Mouse (Mus musculus): ENCODE measurements around the gene Npsr1. TPM values are rescaled to one million over a fixed set of nuclear protein-coding genes. Genes with fewer than 3 reads are reported as not detected.

Npsr1 gene
- polyA plus RNA-seq (2017; shearing (Covaris generic)), result under 1 TPM in 1 of 2 experiments, not detected in 1; 0.48 TPM

DNA sequence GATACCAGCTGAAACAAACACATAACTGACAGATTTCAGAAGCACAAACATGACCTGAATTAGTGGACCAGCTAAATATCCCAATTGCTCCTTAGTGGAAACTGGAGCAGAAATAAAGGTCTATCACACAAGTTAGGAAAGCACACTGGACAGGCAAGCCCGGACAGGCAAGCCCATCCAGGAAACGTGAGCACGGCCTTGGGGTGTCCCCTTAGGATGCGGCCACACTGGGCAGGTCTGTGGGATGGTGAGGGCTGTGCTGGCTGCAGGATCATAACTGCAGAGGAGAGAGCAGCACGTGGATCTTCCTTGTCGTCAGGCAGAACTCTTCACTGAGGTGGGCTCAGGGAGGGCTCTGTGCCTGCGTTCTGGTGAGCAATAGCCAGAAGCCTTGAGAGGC, at the start of gene Npsr1:
Gene Npsr1, plus strand, starts transcription at position 301 of the 400 bp plus-strand sequence.
- no peak for ATAC-seq

DNA sequence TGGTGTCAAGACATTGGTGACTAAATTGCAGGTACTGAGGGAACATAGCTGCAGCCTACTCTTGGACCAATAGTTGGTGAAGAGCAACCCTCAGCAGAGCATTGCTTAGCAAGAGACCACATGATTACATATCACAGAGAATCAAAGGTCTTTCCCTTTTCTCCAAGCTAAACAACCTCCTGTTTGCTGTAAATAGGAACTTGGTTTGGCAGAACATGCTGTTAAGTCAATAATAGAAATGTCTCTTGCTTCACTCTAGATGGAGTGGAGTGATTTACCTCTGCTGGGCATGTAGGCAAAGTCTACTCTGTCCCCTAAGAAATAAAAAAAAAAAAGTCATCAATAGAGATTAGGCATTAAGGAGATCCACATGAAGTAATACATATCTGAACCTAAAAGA, 46.3 kb upstream of the Npsr1 start:
- no peak for ATAC-seq

DNA sequence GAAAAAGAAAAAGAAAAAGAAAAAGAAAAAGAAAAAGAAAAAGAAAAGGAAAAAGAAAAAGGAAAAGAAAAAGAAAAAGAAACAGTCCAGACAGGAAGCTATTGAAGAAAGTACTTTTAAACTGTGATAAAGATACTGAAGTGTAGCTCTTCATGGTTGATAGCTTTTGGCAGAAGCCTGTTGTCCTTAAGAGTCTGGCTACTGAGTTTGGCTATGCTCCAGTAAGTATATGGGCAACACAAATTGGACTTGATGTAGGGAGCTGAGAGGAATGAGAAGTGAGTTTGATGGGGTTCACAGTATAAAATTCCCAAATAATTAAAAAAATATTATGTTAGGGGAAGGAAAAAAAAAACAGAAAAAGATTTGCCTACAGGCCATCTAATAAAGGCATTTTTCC, 34.5 kb upstream of the Npsr1 start:
- no peak for ATAC-seq

DNA sequence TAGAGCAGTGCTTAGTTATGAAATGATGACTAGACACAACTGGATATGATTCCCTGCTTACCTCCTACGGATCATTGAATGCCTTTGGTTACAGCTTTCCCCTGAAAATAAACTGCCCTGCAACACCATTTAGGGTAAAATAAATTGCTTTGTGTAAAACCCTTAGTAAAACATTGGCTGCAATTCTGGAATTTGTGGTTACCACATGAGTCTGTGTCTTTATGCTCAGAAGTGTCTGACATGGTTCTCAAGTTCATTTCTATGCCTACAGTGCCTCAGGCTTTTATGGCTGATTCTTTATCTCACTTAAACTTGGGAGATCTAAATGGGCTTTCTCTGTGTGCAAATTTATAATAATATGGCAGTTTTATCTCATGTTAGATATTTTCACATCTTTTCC, 26.1 kb upstream of the Npsr1 start:
- ATAC-seq, result no peak

DNA sequence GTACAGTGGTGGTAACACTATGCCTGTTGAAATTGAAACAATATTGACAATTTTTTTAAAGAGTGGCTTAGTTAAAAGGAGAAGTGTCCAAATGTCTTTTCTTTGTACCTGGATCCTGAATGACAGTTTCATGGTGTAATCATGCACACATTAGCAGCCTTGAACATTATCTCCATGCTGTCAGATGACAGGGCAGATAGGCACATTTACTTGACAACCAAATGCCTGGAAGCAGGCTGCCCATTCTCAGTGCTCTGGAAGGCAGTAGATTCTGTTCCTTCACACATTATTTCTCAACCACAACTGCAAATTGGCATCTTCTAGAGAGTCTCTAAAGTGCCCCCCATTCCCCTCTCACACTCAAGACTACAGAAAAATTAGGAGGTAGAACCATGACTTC, 20.2 kb upstream of the Npsr1 start:
- no peak for ATAC-seq

DNA sequence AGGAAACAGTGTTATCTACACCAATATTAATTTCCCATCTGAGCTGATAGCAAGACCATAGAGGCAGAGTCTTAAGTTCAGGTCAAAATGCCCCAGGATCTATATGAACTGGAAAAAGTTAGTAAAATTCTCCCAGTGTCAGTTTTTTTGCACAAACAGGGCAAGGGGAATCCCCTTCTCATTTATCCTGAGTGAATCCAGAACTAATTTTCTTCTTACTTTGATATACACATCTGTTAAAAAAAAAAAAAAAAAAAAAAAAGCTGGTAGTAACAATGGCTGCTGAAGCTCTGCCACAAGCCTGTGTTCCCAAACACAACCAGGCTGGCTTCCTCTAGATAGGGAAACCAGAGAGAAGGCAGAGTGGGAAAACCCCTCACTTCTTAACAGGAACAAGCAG, 5.9 kb upstream of the Npsr1 start:
- no peak for ATAC-seq

DNA sequence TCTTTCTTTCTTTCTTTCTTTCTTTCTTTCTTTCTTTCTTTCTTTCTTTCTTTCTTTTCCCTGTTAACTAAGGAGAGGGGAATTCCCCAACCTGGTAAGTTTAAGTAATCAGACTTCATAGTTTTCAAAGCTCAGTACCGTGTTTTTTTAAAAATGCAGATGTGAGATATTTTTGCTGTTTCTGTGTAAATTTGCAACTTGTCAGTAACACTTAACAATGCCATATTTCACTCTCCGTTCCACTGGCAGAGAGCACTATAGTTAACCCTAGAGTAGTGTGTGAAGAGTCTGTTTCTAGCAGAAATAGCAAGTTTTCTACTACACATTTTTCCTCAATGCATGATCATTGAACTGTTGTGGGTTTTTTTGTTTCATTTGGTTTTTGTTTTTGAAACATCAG, 730 bp downstream of the Npsr1 start:
- ATAC-seq, result no peak

DNA sequence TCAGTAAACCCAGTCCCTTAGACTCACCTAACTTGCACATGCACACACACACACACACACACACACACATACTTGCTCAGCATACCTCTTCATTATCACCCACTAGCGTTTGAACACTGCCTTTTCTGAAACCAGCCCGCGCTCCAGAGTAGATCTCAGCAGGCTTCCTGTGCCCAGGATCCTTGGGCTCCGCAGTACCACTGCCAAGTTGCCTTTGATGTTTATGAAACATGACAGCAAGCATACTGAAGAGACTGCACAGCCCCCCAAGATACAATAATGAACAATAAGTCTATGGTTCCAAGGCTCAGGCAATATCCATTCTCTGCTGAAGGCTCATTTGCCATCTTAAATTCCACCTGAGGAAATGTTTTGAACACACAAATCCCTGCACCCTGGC, 1.8 kb downstream of the Npsr1 start:
- ATAC-seq, result no peak

DNA sequence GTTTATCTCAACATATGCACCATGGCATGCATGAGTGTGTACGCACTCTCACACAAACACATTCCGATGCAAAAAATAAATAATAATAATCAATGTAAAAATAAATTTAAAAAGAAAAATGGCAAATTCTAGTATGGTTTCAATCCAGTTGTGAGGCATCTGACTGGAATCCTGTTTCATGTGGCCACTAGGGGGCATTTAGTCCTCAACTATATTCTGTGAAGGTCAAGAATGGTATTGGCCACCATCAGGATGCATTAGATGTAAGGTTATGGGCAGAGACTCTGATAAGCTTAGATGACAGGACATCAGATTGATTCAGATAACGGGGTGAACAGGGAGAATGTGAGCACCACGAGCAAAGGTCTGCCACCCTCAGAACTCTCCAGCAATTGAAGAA, 21.6 kb downstream of the Npsr1 start:
- ATAC-seq, result no peak

DNA sequence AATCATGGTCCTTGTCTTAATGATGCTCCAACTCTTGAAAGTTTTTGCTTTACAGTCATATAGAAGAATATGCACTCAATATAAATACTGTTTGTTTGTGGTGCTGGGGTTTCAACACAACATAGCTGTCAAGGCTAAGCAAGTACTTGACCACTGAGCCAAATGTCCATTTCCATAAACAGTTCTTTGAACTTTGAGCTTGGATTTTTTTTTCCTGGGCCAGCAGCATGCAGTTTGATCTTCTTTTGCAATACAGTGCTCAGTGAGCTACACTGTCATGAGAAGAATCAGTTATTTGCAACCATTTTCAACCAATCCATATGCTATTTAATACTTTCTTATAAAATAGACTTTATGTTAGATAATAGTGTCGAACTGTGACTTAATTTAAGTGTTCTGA, 35.3 kb downstream of the Npsr1 start:
- no peak for ATAC-seq

DNA sequence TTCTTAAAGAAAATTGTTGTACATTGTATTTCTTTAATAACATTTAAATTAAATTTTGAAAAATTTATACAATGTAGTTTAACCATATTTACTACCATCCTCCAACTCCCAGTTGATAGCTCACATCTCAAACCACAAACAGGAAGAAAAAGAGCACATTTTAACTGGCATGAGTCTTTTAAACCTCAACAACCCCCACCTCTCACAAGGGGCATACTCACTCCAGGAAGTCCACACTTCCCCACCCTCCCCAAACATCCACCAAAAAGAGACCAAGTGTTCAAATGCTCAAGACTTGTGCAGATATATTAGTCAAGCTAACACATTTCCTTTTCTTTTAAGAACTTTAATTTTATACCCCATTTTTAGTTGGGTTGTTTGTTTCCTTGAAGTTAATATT, 38.6 kb downstream of the Npsr1 start:
- ATAC-seq, result no peak

DNA sequence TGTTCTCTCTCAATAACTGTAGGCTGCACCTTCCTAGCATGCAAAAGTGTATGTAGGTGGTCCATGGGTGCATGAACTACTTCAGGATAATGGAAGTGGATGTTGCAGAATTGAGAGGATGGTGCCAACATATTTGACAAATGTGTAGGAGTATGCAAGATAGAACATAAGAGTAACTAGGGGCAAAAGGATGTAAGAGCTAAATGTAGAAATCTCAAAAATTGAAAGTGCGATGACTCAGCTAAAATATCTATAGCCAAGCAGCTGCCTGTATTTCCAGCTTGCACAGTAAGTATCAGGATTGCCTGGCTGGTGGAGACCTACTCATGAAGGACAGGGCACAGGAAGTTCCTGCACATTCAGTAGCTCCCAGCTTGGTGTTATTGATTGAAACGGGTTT, 46.5 kb downstream of the Npsr1 start:
- no peak for ATAC-seq

DNA sequence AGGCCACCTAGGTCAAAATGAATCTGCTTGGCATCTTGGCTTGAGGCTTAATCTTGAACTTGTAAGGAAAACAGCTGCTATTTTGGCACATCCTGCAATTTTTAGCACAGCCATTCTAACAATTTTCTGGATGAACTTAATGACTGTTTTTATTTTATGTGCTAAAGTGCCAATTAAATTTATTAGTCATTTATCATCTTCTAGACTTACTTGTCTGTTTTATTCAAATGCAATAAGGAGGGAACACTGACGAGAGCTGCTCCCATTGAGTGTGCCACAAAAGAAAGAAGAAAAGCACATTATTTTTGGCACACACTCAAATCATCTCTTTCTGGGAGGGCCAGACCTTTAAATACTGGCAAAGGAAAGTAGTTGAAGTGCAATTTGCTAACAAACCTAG, 59.4 kb downstream of the Npsr1 start:
- no peak for ATAC-seq

DNA sequence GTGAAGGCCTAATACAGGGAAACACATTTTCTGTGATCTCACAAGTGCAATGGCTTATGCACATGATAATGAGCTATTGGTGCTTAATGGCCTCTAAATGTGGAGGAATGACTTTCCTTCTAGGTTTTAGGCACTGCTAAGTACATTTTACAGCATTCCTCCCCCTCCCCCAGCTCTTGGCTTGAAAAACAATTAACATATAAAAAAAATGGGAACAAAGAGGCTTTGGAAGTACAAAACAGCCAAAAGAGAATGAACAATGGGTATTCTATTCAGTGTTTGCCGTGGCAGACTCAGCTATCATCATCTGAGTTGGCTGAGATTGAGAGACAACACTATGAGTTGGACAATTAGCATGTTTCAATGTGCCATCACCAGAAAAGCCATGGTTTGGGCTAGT, 62.6 kb downstream of the Npsr1 start:
- ATAC-seq, result no peak

DNA sequence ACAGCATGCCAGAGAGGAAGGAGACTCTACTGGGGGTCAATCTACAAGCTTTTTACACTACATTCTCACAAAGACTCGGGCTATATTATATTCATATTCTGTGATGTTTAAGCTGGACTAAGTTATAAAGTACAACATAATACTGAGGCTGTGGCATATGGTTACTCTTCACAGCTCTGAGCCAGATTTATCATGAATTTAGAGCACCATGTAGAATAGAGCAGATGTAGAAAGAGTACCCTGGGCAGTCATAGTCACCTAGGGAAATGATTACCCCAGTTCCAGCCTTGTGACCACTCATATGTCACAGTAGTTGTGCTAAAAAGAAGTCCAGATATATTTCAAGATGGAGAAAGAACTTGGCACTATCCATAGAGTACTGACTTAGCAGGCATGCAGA, 70.7 kb downstream of the Npsr1 start:
- ATAC-seq, result no peak

DNA sequence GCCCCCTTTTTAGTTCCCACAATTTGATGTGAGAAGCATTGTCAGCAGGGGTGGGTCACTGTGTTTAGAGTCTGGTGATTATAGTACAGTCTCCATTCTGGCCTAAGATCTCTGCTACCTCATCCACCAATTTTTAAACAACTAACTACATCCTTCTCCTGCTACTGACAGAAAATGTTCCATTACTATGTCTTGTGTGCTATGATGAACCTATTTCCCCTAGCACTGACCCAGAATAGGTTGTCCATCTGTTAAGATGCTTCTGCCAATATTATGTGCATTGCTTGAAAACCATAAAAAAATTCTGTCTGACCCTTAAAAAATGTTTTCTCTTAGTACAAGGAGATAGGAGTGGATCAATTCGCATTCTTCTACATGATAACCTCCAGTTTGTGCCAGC, 72.9 kb downstream of the Npsr1 start:
- ATAC-seq, result no peak

DNA sequence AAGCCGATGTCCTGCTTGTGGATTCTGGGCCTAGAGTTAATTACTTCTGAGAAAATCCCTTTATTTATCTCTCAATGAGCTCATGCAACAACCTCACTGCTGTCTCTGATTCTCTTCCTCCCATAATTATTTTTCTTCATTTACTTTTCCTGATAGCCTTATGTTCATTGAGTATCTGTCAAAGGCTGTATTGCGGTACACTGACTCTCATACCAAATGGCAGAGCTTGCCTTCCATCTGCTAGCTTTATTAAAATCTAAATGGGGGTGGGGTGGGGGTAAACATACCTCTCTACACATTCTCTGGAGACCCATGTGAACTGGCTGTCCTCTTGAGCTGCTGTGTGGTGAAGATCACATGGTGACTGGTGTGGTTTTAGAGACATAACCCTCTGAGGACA, 80.9 kb downstream of the Npsr1 start:
- ATAC-seq, result no peak

DNA sequence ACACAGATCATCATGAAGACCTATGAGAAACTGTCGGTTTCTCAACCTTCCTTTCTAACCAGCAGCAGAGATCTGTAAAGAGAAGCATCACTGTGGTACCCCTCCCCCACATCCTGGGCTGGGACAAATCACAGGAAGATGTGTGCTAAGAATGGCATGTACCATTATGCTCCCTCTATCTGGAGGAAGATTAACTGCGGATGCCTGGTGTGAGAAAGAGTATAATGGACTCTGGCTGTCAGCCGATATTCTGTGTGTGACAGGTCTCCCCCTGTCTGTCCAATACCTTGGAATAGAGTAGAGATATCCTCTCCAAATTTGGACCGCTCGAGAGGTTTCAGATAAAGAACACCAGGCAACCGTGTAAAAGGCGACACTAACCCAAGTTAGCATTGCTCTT, 83.1 kb downstream of the Npsr1 start:
- ATAC-seq, result no peak

DNA sequence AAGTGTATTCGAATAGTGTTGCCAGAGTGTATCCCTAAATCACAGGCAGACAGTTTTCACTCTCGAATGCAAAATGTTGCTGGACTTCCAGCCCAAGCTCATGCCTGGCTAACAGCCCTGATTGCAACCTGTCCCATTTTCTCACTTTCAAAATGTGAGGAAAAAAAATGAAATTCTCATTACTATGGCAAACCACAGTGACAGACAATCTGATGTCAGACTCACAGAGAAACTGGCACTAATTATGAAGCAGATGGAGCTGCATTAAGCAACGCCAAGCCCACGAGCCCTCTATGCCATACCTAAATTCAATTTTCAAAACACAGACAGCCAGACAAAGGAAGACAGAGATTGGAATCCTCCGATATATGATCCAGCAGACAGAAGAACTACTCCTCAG, 88.5 kb downstream of the Npsr1 start:
- ATAC-seq, result no peak

DNA sequence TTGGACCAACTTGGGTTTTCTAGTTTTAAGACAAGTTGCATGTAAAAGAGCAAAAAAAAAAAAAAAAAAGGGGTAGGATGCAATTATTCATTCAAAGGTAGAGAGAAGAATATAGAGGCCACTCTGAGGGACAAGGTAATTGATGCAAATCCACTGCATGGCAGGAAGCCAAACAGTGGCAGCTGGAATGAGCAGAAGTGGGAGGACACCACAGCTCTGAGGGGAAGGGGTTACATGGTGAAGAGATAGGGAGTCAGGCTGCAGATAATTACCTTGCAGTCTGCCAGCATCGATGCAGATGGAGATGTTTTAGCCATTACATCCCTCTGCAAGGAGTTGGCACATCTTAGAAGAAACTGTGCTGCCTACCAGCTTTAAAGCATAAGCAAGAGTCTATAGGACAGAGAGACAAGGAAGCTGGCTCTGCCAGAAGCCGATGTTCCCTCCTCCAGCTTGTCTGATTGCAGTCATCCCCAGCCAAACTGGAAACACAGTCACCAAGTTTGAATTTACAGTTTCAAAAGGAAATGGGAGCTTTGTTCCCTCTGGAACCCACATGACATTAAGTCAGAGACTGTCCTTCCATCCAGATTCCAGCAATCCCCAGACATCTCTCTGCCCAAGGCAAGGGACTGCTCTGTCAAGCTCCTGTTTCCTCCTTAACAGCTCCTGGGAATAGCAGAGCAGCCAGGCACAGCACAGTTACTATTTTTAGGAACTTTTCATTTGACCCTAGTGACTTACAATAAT, 91.9 kb downstream of the Npsr1 start:
- ATAC-seq, result no peak

DNA sequence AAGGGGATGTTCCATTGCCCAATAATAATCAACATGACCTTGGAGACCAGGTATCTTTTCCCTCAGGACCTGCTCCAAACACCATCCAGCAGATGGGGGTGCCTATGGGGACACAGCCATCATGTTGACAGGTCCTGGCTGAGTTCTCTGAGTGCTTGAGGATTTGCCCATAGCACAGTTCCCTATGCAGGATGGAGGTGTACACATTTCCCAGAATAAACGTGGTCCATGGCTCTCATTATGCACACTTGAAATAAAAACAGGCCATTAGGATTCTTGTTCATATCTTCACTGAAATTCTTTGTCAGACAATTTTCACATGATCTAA, 92.4 kb downstream of the Npsr1 start:
- no peak for ATAC-seq

DNA sequence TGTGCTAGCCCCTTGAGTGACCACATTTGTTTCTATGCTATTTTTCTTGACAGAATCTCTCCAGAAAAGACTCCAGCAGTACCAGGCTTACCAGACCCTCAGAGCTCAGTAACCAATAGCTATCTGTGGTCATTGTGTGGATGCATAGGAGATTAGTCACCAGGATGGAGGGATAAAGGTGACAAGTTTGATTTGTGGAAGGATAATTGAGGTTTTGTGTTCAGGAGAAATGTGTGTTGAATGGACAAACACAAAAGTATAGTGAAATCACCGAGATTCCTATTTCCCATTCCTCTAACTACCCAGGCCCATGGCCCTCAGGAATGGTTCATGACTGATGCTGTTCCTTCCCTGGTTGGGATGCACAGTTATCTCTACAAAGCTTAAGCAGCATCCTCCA, 100.5 kb downstream of the Npsr1 start:
- ATAC-seq, result no peak

DNA sequence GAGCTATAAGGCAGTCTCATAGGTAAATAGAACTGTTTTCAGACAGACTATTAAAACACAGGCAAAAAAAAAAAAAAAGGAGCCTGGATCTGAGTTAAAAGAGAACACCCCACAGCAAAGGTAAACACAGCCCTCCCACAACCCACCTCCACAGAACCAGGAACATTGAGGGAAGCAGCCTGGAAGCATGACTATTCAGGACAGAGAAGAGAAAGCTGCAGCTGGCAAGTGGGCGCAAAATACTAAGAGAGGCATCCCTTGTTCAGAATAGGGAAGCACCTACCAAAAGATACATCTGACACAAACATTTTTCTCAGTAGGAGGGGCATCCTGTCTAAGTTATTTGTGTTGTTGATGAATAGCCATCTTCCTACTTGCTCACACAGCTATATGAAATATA, 113.8 kb downstream of the Npsr1 start:
- no peak for ATAC-seq

DNA sequence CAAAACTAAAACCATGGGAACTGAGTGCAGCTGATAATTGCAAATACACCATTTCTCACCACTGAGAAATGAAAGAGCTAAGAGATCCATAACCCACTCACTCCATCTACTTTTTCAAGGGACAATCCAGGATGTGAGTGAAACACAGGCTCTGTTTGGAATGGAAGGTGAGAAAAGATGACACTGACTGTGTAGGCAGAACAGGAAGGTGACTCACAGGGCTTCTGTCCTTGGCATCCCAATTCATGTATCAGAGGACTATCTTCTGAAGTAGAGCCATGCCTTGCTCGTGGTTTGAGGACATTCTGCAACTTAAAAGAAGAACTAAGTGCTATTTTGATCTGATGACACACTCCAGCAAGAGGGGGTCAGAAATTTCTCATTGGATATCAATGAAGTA, 119.9 kb downstream of the Npsr1 start:
- ATAC-seq, result no peak

DNA sequence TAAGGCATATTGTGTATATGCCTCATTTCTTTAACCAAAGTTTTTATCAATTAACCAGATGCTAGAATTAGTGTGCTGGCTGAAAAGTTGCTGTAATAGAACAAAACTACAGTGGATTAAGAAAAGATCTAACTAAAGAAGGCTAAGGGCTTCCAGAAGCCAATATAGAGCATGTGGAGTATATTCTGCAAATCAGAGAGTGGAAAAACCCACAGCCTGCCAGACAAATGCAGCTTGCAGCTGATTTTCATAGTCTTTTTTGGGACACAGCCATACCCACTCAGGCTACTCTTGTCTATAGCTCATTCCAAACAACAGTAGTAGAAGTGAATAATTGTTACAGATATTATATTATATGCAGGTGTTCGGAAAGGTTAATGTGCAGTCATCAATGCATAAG, 138.7 kb downstream of the Npsr1 start:
- no peak for ATAC-seq

DNA sequence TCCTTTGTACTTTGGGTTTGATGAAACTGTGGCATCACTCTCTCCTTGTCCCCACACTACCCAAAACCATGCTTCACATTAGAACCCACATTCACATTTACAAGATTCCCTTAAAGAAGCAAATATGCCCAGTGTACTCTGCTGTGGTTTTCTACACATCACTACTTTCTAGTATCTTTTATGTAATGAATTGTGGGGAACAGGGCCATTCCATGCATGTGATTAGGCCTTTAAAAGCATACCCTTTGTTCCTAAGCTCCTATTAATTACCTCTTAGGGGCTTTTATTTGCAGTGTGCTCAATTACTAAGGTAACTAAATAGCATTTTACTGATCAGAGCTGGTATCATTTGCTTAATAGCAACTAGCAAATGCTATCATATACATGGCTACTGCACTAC, 149.8 kb downstream of the Npsr1 start:
- no peak for ATAC-seq

All from CD4-positive, CD25-positive, alpha-beta regulatory T cell, adult 4 months (primary cell).